Mouse (Mus musculus) natural killer cell, adult 2 months (primary cell): ENCODE data around the gene Fam120b.

ENCODE experiments used
- DNase-seq, 2 experiments: peaks; one replicate each; pipeline ENCODE4 v3.0.0; 2022; ENCODE audit warnings: low spot score in 2 of 2

Fam120b gene

GRCm38 (mm10) chr17:15379741-15380526, 16.1 kb upstream of the Fam120b start:
- no peak for DNase-seq

GRCm38 (mm10) chr17:15380641-15381051, 15.4 kb upstream of the Fam120b start:
- no peak for DNase-seq

GRCm38 (mm10) chr17:15381092-15381860, 14.7 kb upstream of the Fam120b start:
- DNase-seq, result no peak

- DNase-seq, result no peak
These were observed 13.9 kb upstream of the Fam120b start for GRCm38 (mm10) chr17:15381869-15382660.

- no peak for DNase-seq
These were observed 12.6 kb upstream of the Fam120b start for GRCm38 (mm10) chr17:15383360-15383759.

- no peak for DNase-seq
These were observed 7.1 kb upstream of the Fam120b start for GRCm38 (mm10) chr17:15388892-15389291.

- DNase-seq, result no peak
These were observed 6.6 kb upstream of the Fam120b start for GRCm38 (mm10) chr17:15389356-15389755.

GRCm38 (mm10) chr17:15401716-15402115, 5.7 kb downstream of the Fam120b start:
- no peak for DNase-seq

GRCm38 (mm10) chr17:15406576-15406975, 10.6 kb downstream of the Fam120b start:
- no peak for DNase-seq

- DNase-seq, result no peak
These were observed 13.3 kb downstream of the Fam120b start for GRCm38 (mm10) chr17:15409261-15409660.

GRCm38 (mm10) chr17:15410861-15411260, 14.9 kb downstream of the Fam120b start:
- DNase-seq, result no peak

- no peak for DNase-seq
These were observed 20.7 kb downstream of the Fam120b start for GRCm38 (mm10) chr17:15416596-15417215.

- no peak for DNase-seq
These were observed 23.5 kb downstream of the Fam120b start for GRCm38 (mm10) chr17:15419534-15419933.

- no peak for DNase-seq
These were observed 24.1 kb downstream of the Fam120b start for GRCm38 (mm10) chr17:15420021-15420603.

GRCm38 (mm10) chr17:15421446-15421845, 25.4 kb downstream of the Fam120b start:
- no peak for DNase-seq

- DNase-seq, result no peak
These were observed 26.7 kb downstream of the Fam120b start for GRCm38 (mm10) chr17:15422666-15423065.

GRCm38 (mm10) chr17:15423080-15423765, 27.2 kb downstream of the Fam120b start:
- DNase-seq, result no peak

GRCm38 (mm10) chr17:15425931-15426330, 29.9 kb downstream of the Fam120b start:
- DNase-seq, result no peak

GRCm38 (mm10) chr17:15429451-15429850, 33.4 kb downstream of the Fam120b start:
- no peak for DNase-seq

GRCm38 (mm10) chr17:15429937-15430336, 33.9 kb downstream of the Fam120b start:
- DNase-seq, result no peak
